Mouse (Mus musculus): Measurements from ENCODE around the gene Slc35f2. TPM values are rescaled to one million over a fixed set of nuclear protein-coding genes. Genes with fewer than 3 reads are reported as not detected.
A peak's percentile ranks its signal among the peaks of the same experiment; 100 is the strongest.

The Slc35f2 gene
- total RNA-seq, 2 experiments from 2014 or later: 7.6 to 8.6 TPM

GRCm38 (mm10) chr9:53813418-53813817 lies 42.1 kb downstream of the Slc35f2 start:
- intact Hi-C loops (cut with DNase I): no loop called here

DNA sequence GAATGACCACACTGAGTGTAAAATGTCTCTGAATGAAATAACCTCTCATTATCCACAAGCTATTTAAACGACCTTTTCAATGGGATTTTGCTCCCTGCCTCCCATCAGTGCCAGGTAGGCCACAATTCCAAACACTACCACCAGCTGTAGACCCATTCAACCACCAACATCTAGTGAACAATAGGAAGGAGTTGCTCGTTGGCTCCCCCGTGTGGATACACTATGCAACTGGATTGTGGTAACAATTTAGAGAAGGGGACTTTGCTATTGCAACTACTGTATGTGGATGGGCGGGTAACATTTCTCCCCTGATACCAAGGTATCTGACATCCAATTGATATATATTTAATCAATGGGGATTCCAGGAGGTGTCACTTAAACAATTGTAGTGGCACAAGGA lies 47.4 kb downstream of the Slc35f2 start:
- intact Hi-C loops (cut with DNase I): no loop called here
- peak in 1 of 2 experiments; percentile 64 for DNase-seq (ENCODE audit: extremely low spot score in 1 of 2, low spot score in 2 of 2)

More at GRCm38 (mm10) chr9:53813418-53813817, 42.1 kb downstream of the Slc35f2 start:
- no peak for DNase-seq (ENCODE audit: extremely low spot score in 1 of 2, low spot score in 2 of 2)

- intact Hi-C loops (cut with DNase I): loop anchor here (5.0 to 10.0 kb wide), 2 partner anchors 52 to 159 kb away; no protein-coding TSS in a partner anchor
- DNase-seq (ENCODE audit: extremely low spot score in 1 of 2, low spot score in 2 of 2): no peak
Observed at GRCm38 (mm10) chr9:53825318-53825717, 54.0 kb downstream of the Slc35f2 start.

DNA sequence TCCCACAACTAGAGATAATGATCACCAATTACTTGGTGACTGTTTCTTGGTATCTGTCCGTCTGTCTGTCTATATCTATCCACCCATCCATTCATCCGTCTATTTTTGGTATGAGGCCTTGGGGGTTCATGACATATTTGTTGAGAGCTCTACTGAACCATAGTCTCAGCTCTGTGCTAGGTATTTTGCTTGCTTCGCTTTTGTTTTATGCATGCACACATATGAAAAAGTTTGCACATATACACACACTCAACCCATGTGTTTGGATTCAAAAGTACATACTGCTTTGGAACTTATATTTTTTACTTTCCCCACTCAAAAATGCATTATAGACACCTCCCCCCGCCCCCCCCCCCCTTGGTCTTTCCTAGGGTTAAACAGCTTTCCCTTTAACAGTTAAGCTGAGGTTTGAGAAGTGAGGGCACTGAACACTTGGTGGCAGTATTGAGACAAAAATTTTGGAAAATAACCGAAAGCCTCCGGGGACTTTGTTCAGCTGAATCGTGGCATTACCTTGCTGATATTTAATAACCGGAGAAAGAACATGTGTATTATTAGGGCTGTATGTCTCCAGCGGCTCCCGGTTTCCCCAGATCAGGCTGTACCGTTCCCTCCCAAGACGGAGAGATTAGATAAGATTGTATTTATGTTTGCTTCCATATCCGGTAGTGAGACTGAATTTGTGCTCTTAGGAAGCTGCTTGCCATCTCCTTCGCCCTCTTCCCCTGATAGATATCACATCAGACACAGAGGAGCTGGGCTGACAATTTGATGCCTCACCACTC lies 57.9 kb downstream of the Slc35f2 start:
- intact Hi-C loops (cut with DNase I): loop anchor here (5.0 to 10.0 kb wide), 2 partner anchors 48 to 156 kb away; no protein-coding TSS in a partner anchor
- DNase-seq (ENCODE audit: extremely low spot score in 1 of 2, low spot score in 2 of 2): peak; percentile 42 to 67

DNA sequence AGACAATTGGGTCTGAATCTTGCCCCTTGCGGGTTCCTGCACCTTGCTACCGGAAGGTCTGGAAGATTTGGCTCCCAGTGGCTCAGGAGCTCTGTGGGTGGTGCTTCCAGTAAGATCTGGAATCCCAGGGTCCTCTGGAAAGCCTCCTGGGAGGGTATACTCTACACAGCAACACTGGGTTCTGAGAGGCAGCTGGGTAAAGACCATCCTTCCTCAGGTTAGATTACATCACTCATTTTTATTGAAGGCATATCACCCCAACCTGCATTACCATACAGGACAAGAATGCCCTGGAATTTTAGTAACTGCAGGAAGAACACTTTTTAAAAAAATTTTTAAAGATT lies 58.5 kb downstream of the Slc35f2 start:
- intact Hi-C loops (cut with DNase I): loop anchor here (5.0 to 10.0 kb wide), 2 partner anchors 47 to 155 kb away; no protein-coding TSS in a partner anchor
- DNase-seq (ENCODE audit: extremely low spot score in 1 of 2, low spot score in 2 of 2): peak in 1 of 2 experiments; percentile 24

- intact Hi-C loops (cut with DNase I): no loop called here
- no peak for DNase-seq (ENCODE audit: extremely low spot score in 1 of 2, low spot score in 2 of 2)
Observed at GRCm38 (mm10) chr9:53835039-53835438, 63.7 kb downstream of the Slc35f2 start.

GRCm38 (mm10) chr9:53835976-53836375 lies 64.6 kb downstream of the Slc35f2 start:
- intact Hi-C loops (cut with DNase I): no loop called here

GRCm38 (mm10) chr9:53838816-53839215 lies 67.5 kb downstream of the Slc35f2 start:
- intact Hi-C loops (cut with DNase I): no loop called here

More at GRCm38 (mm10) chr9:53835976-53836375, 64.6 kb downstream of the Slc35f2 start:
- no peak for DNase-seq (ENCODE audit: extremely low spot score in 1 of 2, low spot score in 2 of 2)

GRCm38 (mm10) chr9:53848548-53848947 lies 77.2 kb downstream of the Slc35f2 start:
- intact Hi-C loops (cut with DNase I): no loop called here
- no peak for DNase-seq (ENCODE audit: extremely low spot score in 1 of 2, low spot score in 2 of 2)

More at GRCm38 (mm10) chr9:53838816-53839215, 67.5 kb downstream of the Slc35f2 start:
- no peak for DNase-seq (ENCODE audit: extremely low spot score in 1 of 2, low spot score in 2 of 2)

GRCm38 (mm10) chr9:53849864-53850263 lies 78.5 kb downstream of the Slc35f2 start, which contains the start of gene Sln:
Gene Sln (plus strand): TSS chr9:53850164.
- intact Hi-C loops (cut with DNase I): no loop called here
- DNase-seq (ENCODE audit: extremely low spot score in 1 of 2, low spot score in 2 of 2): no peak

DNA sequence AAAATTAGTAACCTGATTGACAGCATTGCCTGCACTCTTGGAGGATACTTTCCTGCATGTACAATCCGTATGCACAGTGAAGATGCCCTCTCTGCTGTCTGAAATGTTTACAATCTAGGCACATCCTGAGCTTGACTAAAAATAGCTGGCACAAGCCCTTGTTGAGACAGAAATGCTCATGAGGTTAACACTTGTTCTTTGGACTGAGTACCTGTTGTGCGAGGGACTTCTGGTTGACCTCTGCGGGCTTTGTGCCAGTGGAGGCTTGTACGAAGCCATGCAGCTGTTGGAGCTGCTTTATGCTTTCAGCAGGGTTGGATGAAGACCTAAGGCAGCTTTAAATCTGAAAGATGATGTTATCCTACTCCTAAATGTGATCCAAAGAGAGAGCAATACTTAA lies 80.8 kb downstream of the Slc35f2 start:
- intact Hi-C loops (cut with DNase I): no loop called here

GRCm38 (mm10) chr9:53853672-53854071 lies 82.3 kb downstream of the Slc35f2 start:
- intact Hi-C loops (cut with DNase I): no loop called here
- DNase-seq (ENCODE audit: extremely low spot score in 1 of 2, low spot score in 2 of 2): no peak

More for the DNA sequence above, 80.8 kb downstream of the Slc35f2 start:
- DNase-seq (ENCODE audit: extremely low spot score in 1 of 2, low spot score in 2 of 2): peak in 1 of 2 experiments; percentile 20

DNA sequence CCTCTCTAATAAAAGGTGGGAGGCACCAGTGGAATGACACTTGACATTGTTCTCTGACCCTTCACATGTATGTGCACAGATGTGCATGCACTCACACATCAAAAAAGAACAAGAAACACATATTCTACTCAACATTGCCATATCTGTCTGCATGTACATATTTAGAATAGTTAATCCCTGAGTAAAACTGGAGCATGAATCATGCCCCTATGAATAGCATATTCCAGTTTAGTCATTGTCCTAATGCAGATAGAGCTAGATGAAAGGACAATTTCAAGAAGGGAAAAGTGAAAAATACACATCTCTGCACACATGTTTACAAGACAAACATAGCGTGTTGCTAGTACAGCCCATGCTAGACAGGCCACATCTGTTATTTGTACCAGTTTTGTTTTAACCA lies 83.2 kb downstream of the Slc35f2 start:
- no peak for DNase-seq (ENCODE audit: extremely low spot score in 1 of 2, low spot score in 2 of 2)
- intact Hi-C loops (cut with DNase I): no loop called here

- no peak for DNase-seq (ENCODE audit: extremely low spot score in 1 of 2, low spot score in 2 of 2)
- intact Hi-C loops (cut with DNase I): no loop called here
Observed at GRCm38 (mm10) chr9:53857864-53858263, 86.5 kb downstream of the Slc35f2 start.

Other genes with a start within 250 kb of the Slc35f2 start
- gene Atm, start 234.8 kb upstream of the Slc35f2 start, total RNA-seq (2021): 10 to 100 TPM; 19.3 to 19.7 TPM
- 10 to 100 TPM; 14.8 to 15.2 TPM for gene Npat, start 234.5 kb upstream of the Slc35f2 start, total RNA-seq (2021)
- gene Acat1, start 161.2 kb upstream of the Slc35f2 start, total RNA-seq (2021): 100 to 1,000 TPM; 125 to 135 TPM
- gene Cul5, start 101.5 kb upstream of the Slc35f2 start, total RNA-seq (2021): 10 to 100 TPM; 51.4 to 57.6 TPM
- gene Rab39, start 65.3 kb upstream of the Slc35f2 start, total RNA-seq (2021): 1 to 10 TPM; 1.2 to 1.7 TPM
- gene Sln, start 78.6 kb downstream of the Slc35f2 start, total RNA-seq (2021): not detected
- 100 to 1,000 TPM; 180 to 198 TPM for gene Elmod1, start 203.8 kb downstream of the Slc35f2 start, total RNA-seq (2021)

All from left cerebral cortex, postnatal 10 days (tissue).